Mouse (Mus musculus): Measurements from ENCODE around the gene Akap2. TPM values are rescaled to one million over a fixed set of nuclear protein-coding genes. Genes with fewer than 3 reads are reported as not detected.

Akap2 gene
- polyA plus RNA-seq, 1 experiment from 2014 or later, result 33.3 TPM

- Histone ChIP-seq H3K4me3 (no peak overlapping the region), H3K27me3 (ENCODE audit: low read depth, poor library complexity, severe bottlenecking) (no peaks in the 10 kb centered on the region), H3K36me3 (no peaks in the 10 kb centered on the region), H3K9me3 (replicated peaks) (no peaks in the 10 kb centered on the region), H3K27ac (no peak overlapping the region), H3K4me1 (peaks cover 8% of the 10 kb centered on the region)
- no peak for DNase-seq (ENCODE audit: low spot score)
- WGBS, result 98% methylated on average over 2 of the region's 2 CpGs
These were observed 54.2 kb downstream of the Akap2 start for GRCm38 (mm10) chr4:57771558-57772219.

DNA sequence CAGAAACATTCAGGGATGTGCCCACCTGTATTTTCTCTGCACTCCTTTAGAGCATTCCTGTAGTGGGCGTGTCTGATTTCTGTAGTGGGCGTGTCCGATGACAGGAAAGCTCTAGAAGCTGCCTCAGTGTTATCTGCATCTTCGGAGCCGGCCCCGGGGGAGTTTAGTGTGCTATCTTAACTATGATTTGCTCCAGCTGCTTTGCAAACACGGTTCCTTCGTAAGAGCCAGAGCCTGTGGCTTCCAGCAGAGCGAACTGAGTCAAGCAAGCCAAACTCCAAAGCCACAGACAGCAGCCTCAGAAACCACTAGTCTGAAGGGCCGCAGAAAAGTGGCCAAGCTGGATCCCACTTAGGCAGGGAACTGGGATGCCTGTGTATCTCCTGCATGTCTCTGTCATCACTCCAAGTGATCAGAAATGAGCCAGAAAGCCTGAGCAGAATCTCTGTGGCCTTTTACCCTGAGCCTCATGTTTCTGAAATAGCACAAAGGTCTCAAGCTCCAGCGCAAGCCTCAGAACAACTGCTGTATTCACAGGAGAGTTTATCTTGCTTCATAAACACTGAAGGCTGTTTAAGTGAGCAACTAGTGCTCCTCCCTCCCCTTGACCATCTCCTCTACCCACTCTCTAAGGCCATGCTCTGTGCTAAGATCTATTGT, 55.5 kb downstream of the Akap2 start:
- Histone ChIP-seq H3K9me3 (replicated peaks) (no peaks in the 10 kb centered on the region), H3K27me3 (ENCODE audit: low read depth, poor library complexity, severe bottlenecking) (no peaks in the 10 kb centered on the region)
- 63% methylated on average over 11 of the region's 11 CpGs for WGBS

DNA sequence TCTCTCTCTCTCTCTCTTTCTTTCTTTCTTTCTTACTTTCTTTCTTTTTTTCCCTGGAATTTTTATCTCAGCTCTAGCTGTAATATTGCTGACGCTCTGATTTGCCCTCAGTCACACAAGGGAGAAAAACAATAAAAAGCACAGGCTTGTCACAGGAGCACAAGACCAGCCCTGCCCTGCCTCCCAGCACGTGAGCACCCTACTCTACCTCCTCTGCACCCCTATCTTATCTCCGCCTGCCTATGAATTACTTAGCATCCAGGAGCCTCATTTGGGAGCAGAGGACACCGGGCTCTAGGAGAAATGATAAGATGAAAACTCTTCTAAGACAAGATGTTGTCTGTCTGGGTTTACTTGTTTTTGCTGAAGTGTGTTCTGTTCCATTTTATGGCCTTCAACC, 57.1 kb downstream of the Akap2 start:
- Histone ChIP-seq H3K27ac (no peak overlapping the region), H3K36me3 (no peaks in the 10 kb centered on the region), H3K9me3 (replicated peaks) (no peaks in the 10 kb centered on the region), H3K4me1 (peaks cover 3% of the 10 kb centered on the region; the same call in 1 of the 2 replicates), H3K4me3 (no peak overlapping the region), H3K27me3 (ENCODE audit: low read depth, poor library complexity, severe bottlenecking) (no peaks in the 10 kb centered on the region)
- 72% methylated on average over 4 of the region's 4 CpGs for whole genome bisulfite sequencing
- no peak for DNase-seq (ENCODE audit: low spot score)

More for the DNA sequence above, 55.5 kb downstream of the Akap2 start:
- Histone ChIP-seq H3K4me1 (peaks cover 8% of the 10 kb centered on the region), H3K4me3 (no peak overlapping the region), H3K36me3 (no peaks in the 10 kb centered on the region), H3K27ac (no peak overlapping the region)
- DNase-seq (ENCODE audit: low spot score), result no peak

DNA sequence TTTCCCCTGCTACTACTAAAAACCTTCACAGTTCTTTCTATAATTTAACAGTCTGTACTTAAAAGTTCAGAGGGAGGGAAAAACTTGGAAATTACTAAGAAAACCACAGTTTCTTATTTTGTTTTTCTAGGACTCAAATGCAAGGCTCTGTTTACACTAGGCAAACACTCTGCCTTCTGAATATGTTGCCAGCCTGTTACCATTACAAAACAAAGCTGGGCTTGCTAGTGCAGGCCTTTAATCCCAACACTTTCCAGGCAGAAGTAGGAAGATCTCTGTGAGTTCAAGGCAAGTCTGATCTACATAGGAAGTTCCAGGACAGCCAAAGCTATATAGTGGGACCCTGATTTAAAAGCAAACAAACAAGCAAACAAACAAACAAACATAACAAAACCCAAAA, 58.1 kb downstream of the Akap2 start:
- no peak for DNase-seq (ENCODE audit: low spot score)
- H3K4me1 ChIP-seq, result peaks cover 9% of the 10 kb centered on the region

DNA sequence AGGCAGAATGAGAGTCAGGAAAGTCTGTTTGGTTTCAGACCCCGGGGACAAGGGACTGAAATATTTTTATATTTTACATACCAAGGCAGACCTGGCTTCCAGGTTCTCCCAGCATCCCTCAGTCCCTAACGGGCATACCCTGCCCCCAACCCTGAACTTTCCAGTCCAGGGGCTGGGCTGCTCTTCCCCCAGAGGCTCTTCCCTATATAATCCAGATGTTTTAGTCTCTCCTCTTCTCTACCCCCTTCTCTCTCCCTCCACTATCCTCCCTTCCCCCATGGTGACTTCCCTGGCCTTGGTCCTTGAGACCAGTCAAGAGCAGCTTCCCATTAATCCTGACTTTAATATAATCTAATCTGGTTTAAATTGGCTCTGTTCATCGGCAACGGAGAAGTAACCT, 62.9 kb downstream of the Akap2 start:
- WGBS, result 25% methylated on average over 4 of the region's 4 CpGs
- Histone ChIP-seq H3K4me1 (peaks cover 37% of the 10 kb centered on the region), H3K36me3 (no peaks in the 10 kb centered on the region), H3K27me3 (ENCODE audit: low read depth, poor library complexity, severe bottlenecking) (peaks cover 29% of the 10 kb centered on the region), H3K27ac (peak overlapping the region; percentile 66), H3K9me3 (replicated peaks) (no peaks in the 10 kb centered on the region), H3K4me3 (peak overlapping the region; percentile 33)
- no peak for DNase-seq (ENCODE audit: low spot score)

More for the DNA sequence above, 58.1 kb downstream of the Akap2 start:
- H3K36me3 ChIP-seq, result no peaks in the 10 kb centered on the region
- H3K27me3 ChIP-seq (ENCODE audit: low read depth, poor library complexity, severe bottlenecking), result no peaks in the 10 kb centered on the region
- no peak overlapping the region for H3K27ac ChIP-seq
- H3K9me3 ChIP-seq (replicated peaks), result no peaks in the 10 kb centered on the region
- no peak overlapping the region for H3K4me3 ChIP-seq

GRCm38 (mm10) chr4:57780833-57781641, 63.6 kb downstream of the Akap2 start:
- Histone ChIP-seq H3K27me3 (ENCODE audit: low read depth, poor library complexity, severe bottlenecking) (peaks cover 29% of the 10 kb centered on the region), H3K4me3 (peak overlapping the region; percentile 33), H3K36me3 (no peaks in the 10 kb centered on the region), H3K9me3 (replicated peaks) (no peaks in the 10 kb centered on the region), H3K27ac (peak overlapping the region; percentile 66), H3K4me1 (peaks cover 37% of the 10 kb centered on the region)
- WGBS, result 1% methylated on average over 20 of the region's 20 CpGs
- DNase-seq (ENCODE audit: low spot score), result no peak

DNA sequence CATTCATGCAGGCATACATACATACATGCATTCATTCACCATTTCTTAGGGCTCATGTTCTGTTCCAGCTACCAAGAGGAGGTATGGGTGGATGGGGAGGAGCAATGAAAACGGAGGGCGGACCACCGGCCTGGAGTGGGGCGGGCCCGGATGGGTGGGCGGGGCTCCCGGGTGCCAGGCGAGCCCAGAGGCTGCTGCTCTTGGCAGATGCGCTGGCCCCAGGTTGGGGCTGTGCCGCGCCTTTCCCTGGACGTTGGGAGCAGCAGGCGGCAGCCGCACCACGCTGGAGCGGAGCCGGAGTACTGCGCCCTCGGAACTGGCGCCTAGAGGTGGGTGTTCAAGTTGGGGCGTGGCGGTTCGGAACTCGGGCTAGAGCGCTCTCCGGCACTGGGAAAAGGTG, 64.5 kb downstream of the Akap2 start:
- Histone ChIP-seq H3K9me3 (replicated peaks) (no peaks in the 10 kb centered on the region), H3K27ac (peak overlapping the region; percentile 42; the same call in 1 of the 2 replicates), H3K36me3 (no peaks in the 10 kb centered on the region), H3K27me3 (ENCODE audit: low read depth, poor library complexity, severe bottlenecking) (peaks cover 29% of the 10 kb centered on the region), H3K4me3 (peak overlapping the region; percentile 60), H3K4me1 (peaks cover 37% of the 10 kb centered on the region)
- WGBS, result 1% methylated on average over 26 of the region's 26 CpGs
- peak; percentile 81 for DNase-seq (ENCODE audit: low spot score)

DNA sequence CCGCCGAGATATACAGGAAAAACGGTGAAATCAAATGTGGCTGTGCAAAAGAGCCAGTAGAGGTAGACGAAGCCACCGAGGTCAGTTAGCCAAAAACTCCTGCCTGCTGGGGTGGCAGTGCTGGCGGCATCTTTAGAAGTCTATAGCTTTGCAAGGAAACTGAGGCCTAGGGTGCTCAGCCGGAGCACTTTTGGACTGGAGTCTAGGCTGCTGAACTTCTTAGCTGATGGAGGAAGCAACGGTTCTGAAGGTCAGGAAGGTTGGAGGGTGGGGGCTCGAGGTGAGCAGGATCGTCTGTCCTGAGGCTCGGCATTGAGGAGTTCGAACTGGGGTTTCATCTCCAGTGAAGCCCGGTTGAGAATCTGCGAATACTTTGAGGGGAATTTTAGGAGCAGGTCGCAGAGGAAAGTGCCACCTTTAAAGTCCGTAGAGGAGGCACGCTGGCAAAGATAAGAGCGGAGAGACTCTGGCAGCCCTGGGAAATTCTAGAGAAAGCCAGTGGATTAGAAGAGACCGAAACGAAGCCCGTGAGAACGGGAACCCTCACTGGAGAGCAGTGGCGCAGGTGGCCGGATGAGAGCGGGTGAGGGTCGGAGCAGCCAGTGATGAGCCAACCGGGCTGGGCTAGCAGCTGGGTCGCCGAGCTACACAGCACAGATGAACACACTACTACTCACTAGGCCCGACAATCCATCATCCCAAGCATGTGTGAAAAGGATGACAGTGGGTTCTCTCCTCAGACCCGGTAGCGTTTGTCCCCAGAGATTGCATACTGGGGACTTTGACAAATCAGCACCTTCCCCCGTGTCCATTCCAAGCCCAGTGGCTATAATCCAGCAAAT, 65.3 kb downstream of the Akap2 start:
- H3K36me3 ChIP-seq, result no peaks in the 10 kb centered on the region
- DNase-seq (ENCODE audit: low spot score), result peak; percentile 52
- WGBS, result 3% methylated on average over 33 of the region's 33 CpGs

DNA sequence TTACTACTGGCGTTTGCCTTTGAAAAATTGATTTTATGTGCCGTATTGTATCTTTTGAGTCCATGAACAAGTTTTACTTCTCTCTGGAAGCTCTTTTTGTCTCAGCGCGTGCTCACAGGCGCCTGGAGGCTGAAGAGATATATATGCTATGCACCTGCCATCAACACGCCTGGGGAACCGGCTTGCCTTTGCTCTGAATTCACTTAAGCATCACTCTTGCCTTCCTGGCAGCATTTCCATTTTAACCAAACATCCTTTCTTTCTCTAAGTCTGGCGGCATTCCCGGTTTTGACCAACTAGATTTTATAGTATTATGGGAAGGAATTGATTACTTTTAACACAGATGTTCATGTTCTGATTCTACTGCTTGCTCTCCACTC, 65.9 kb downstream of the Akap2 start:
- 39% methylated on average over 9 of the region's 9 CpGs for WGBS
- Histone ChIP-seq H3K36me3 (no peaks in the 10 kb centered on the region), H3K4me1 (peaks cover 37% of the 10 kb centered on the region), H3K9me3 (replicated peaks) (no peaks in the 10 kb centered on the region), H3K27me3 (ENCODE audit: low read depth, poor library complexity, severe bottlenecking) (peaks cover 29% of the 10 kb centered on the region), H3K4me3 (peak overlapping the region; percentile 60), H3K27ac (no peak overlapping the region)
- no peak for DNase-seq (ENCODE audit: low spot score)

More for the DNA sequence above, 65.3 kb downstream of the Akap2 start:
- peaks cover 29% of the 10 kb centered on the region for H3K27me3 ChIP-seq (ENCODE audit: low read depth, poor library complexity, severe bottlenecking)
- peaks cover 37% of the 10 kb centered on the region for H3K4me1 ChIP-seq
- H3K9me3 ChIP-seq (replicated peaks), result no peaks in the 10 kb centered on the region
- peak overlapping the region; percentile 60 for H3K4me3 ChIP-seq
- peak overlapping the region; percentile 3; the same call in 1 of the 2 replicates for H3K27ac ChIP-seq

DNA sequence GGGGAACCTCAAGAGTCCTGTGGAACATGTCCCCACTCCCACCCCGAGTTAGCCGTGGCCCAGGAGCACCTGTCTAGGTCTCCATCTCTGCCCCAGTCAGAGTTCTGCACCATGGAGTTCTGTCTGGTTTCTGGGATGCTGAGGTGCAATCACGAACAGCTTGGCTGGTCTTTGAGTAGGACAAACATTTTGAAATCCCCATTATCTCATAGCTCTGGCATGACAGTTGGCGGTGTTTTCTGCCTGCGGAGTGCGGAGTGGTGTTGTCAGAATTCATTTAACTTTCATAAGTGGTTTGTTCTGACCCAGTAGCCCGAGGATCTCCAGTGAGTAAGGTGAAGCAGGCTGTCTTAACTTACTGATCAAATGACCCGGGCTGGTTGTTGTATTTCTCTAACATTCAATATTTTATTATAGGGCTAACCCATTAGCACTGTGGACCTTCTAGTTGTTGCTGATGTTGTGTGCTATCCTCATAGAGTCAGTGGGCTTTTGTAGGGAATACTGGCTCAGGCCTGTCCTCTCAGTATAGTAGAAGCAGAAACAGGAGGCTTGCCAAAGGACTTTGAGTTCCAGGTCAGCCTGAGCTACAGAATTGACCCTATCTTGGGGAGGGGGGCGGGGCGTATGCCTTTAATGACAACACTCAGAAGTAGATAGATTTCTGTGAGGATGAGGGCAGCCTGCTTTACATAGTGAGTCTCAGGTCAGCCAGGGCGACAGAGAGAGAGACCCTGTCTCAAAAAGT, 66.6 kb downstream of the Akap2 start:
- Histone ChIP-seq H3K9me3 (replicated peaks) (no peaks in the 10 kb centered on the region), H3K36me3 (no peaks in the 10 kb centered on the region), H3K27me3 (ENCODE audit: low read depth, poor library complexity, severe bottlenecking) (peaks cover 29% of the 10 kb centered on the region), H3K4me1 (peaks cover 42% of the 10 kb centered on the region), H3K4me3 (no peak overlapping the region), H3K27ac (no peak overlapping the region)
- no peak for DNase-seq (ENCODE audit: low spot score)
- WGBS, result 86% methylated on average over 11 of the region's 11 CpGs

DNA sequence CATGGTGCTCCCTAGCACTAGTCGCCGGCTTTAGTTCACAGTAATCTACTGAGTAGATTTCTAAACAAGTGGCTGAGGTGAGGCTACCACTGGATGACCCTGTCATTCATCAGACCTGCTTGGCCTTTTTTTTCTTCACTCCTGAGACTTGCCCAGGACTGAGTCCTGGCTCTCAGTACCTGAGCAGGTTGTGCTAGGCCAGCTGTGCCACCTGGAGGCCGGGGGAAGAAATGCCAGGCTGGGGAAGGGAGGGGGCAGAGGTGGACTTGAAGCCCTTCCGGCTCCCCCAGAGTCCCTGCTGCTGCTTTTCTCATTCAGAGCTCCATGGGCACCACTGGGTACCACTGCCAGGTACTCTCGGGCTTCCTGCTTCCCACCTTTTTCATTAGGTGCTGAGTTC, 71.3 kb downstream of the Akap2 start:
- no peak overlapping the region for H3K27ac ChIP-seq
- no peaks in the 10 kb centered on the region for H3K36me3 ChIP-seq
- H3K9me3 ChIP-seq (replicated peaks), result no peaks in the 10 kb centered on the region
- DNase-seq (ENCODE audit: low spot score), result no peak
- H3K27me3 ChIP-seq (ENCODE audit: low read depth, poor library complexity, severe bottlenecking), result peaks cover 10% of the 10 kb centered on the region
- WGBS, result 57% methylated on average over 5 of the region's 5 CpGs
- peaks cover 11% of the 10 kb centered on the region; the same call in 1 of the 2 replicates for H3K4me1 ChIP-seq
- no peak overlapping the region for H3K4me3 ChIP-seq

DNA sequence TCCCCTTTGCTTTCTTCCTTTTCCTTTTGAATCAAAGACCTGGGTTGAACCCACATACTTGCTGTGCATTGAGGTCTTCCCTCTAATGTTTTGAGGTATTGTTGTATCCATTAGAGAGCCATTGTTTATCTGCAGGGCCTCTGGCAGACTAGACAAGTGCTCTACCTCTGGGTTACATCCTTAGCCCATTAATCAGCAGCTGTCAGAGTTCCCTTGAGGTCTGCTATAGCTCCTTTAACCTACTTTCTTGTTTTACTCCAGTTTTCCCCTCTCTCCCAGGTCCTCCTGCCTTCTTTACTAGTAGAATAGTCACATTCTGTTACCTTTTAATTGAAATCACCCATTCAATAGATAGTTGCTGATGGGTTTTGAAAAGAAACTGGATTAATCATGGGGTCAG, 71.7 kb downstream of the Akap2 start:
- Histone ChIP-seq H3K27ac (no peak overlapping the region), H3K27me3 (ENCODE audit: low read depth, poor library complexity, severe bottlenecking) (peaks cover 6% of the 10 kb centered on the region), H3K4me1 (peaks cover 11% of the 10 kb centered on the region; the same call in 1 of the 2 replicates)

More for the DNA sequence above, 71.7 kb downstream of the Akap2 start:
- DNase-seq (ENCODE audit: low spot score), result no peak
- Histone ChIP-seq H3K4me3 (no peak overlapping the region), H3K36me3 (no peaks in the 10 kb centered on the region), H3K9me3 (replicated peaks) (no peaks in the 10 kb centered on the region)

Data from limb, embryonic 10.5 days (tissue).